Mouse (Mus musculus): Measurements from ENCODE around the gene Cdkl4.
"Not testable (repeated sequence)": the region's sequence is repeated elsewhere in the genome, so short reads cannot be mapped to it uniquely, and the experiment has no call there.

Cdkl4 gene

DNA sequence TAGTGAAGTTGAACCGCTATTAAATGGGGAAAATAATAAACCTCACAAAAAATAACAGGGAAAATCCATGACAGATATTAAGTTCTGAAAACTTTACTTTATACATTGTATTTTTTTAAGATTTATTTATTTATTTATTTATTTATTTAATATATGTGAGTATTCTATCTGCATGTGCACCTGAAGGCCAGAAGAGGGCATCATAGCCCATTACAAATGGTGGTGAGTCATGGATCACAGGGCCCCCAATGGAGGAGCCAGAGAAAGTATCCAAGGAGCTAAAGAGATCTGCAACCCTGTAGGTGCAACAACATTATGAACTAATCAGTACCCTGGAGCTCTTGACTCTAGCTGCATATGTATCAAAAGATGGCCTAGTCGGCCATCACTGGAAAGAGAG is 7.9 kb downstream of the Cdkl4 start:
- in situ Hi-C loops (cut with MboI; ENCODE audit: low pct_unique_long_range_greater_than_20kb in 1 of 2, low sequenced_read_pairs in 2 of 2, unreplicated experiment in 1 of 2), result not testable (repeated sequence)

DNA sequence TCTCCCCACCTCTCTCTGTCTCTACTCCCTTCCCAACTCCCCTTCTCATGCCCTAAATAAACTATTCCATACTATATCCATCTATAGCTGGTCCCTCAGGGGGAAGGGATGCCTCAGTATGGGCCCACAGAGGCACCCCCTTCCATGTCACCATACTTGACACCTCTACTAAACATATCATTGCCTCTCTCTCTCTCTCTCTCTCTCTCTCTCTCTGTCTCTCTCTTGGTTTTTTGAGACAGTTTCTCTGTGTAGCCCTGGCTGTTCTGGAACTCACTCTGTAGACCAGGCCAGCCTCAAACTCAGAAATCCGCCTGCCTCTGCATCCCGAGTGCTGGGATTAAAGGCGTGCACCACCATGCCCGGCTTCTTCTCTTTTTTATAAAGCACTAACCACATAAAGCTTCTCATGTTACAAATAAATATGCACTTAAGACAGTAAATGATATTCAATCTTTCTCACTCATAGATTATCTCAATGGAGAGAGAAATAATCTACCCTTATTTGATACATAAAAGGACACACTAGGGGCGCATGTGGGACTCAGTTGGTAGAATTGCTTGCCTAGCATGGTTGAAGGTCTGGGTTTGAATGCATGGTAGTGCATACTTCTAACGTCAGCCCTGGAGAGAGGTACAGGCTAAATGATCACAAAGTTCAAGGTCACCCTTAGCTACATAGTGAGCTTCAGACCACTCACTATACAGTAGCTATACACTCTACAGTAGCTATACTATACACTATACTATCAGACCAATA is 8.6 kb downstream of the Cdkl4 start:
- in situ Hi-C loops (cut with MboI; ENCODE audit: low pct_unique_long_range_greater_than_20kb in 1 of 2, low sequenced_read_pairs in 2 of 2, unreplicated experiment in 1 of 2), result no loop called here

DNA sequence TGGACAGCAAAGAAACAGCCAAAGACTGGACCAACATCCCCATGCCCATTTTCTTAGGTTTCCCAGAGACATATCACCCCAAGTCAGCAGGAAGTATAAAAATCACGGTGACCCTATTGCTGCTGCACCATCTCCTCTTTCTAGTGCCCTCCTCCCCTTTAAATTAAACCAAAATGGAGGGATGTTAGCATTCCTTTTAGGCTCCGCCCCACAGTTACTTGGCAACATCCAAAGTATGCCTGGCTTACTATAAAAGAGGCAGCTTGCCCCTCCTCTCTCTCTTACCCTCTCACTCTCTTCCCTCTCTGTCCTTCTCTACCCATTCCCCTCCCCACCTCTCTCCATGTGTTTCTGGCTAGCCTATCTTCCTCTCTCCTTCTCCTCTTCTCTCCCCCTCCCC is 9.2 kb downstream of the Cdkl4 start:
- in situ Hi-C loops (cut with MboI; ENCODE audit: low pct_unique_long_range_greater_than_20kb in 1 of 2, low sequenced_read_pairs in 2 of 2, unreplicated experiment in 1 of 2), result no loop called here

DNA sequence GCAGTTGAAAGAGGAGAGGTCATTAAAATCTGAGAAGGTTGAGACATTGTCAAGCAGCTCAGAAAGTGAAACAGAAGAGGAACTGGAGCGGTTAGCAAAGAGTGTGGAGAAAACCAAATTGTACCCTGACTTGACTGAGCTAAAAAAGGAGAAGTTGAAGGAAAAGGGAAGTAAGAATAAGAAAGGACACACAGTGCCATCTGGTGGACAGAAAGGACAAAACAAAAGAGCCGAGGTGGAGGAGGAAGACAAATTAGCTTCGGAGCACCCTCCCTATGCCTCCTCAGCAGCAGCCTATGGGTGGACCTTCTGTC is 13.0 kb downstream of the Cdkl4 start:
- in situ Hi-C loops (cut with MboI; ENCODE audit: low pct_unique_long_range_greater_than_20kb in 1 of 2, low sequenced_read_pairs in 2 of 2, unreplicated experiment in 1 of 2), result no loop called here

DNA sequence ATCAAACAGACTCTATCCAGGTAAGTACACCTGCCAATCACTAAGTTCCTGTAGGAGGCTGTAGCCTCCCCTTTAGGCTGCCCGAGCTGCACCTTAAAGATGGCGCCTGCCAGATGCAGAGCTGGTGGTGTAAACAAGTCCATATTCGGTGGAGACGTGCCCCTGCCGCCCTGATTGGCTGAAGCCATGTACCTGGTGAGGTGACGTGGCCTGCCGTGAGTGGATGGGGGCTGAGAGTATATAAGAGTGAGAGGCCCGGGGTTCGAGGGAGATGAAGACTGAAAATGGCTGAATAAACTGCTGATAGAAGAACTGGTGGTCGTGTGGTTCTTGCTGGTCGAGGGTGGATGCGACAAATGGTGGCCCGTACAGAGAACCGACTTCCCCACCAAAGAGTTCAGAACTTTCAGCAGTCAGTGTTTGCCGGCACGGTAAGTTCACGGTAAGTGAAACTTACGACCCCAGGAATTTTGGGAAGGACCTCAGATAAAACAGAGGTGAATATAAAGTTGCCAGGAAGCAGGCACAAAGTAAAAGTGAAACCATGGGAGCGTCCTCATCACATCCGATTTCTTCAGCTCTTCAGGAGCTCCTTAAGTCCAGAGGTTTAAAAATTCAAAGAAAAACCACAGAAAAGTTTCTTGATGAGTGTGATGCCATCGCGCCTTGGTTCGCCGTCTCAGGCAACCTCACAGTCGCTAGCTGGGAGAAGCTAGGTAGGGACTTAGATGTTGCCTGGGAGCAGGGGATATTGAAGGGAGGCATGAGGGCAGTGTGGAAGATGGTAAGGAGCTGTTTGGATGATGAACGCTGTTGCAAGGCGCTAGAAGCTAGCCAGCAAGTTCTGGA is 13.6 kb downstream of the Cdkl4 start:
- in situ Hi-C loops (cut with MboI; ENCODE audit: low pct_unique_long_range_greater_than_20kb in 1 of 2, low sequenced_read_pairs in 2 of 2, unreplicated experiment in 1 of 2), result not testable (repeated sequence)

DNA sequence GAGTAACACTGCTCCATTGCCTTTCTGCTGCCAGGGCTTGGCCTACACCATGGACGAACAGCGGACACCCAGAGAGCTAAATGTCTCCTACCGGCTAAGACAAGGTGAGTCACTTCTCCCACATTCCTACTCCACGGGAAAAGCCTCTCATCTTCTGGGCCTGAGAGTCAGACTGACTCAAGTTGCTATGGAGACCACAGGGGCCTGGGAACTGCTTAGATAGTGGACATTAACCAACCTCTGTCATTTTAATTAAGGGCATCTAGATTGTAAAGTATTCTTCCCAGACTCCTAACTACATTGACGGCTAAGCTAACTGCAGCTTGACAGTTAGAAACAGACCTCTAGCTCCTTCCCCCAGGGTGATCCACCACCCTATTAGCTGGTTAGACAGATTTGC is 14.8 kb downstream of the Cdkl4 start:
- in situ Hi-C loops (cut with MboI; ENCODE audit: low pct_unique_long_range_greater_than_20kb in 1 of 2, low sequenced_read_pairs in 2 of 2, unreplicated experiment in 1 of 2), result no loop called here

DNA sequence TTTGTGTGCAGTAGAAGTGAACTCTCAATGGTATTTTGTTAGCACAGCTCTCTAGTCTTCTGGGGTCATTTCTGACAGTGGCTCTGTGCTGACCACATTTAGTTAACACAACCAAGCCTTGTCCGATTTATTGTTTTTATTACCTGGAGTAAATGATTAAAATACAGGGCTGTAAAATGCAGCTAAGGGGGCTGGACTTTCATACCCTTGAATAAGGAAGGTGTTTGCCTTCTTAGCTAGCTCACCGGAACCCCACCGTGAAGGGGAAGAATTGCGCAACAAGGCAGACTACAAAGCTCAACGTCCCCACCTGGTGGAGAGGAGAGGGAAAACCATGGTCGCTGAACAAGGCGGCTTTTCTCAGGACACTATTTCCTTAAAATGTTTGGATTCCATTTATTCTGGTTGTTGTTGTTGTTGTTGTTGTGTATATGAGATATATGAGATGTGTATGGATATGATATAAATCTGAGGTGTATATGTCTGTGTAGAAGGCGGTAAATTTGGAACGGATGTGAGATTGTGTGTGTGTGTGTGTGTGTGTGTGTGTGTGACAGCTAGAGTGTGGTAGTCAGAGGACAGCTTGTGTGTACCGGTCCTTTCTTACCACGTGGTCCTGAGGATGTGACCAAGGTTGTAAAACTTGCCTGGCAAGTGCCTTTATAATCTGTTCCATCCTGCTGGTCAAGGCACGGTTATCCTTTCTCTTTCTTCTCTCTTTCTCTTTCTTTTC is 16.8 kb downstream of the Cdkl4 start:
- in situ Hi-C loops (cut with MboI; ENCODE audit: low pct_unique_long_range_greater_than_20kb in 1 of 2, low sequenced_read_pairs in 2 of 2, unreplicated experiment in 1 of 2), result no loop called here

DNA sequence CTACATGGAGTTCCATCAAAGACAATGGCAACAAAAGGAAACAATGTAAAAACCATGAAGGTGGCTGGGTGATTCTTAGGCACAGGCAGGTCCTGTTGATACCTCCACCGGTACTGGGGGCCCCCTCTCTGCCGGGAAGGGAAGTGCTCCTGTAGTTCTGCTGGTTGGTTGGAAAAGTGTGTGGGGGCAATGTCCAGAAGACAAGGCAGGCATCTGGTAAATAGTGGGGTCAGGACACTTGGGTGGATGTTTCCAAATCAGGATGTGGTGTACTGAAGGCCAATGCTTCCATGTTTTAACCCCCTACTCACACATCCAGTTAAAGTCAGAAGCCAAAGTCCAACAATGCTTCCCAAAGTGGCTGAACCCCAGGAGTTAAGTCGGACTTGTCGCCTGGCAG is 17.9 kb downstream of the Cdkl4 start:
- in situ Hi-C loops (cut with MboI; ENCODE audit: low pct_unique_long_range_greater_than_20kb in 1 of 2, low sequenced_read_pairs in 2 of 2, unreplicated experiment in 1 of 2), result loop anchor here (5.0 to 10.0 kb wide), 3 partner anchors 77 to 195 kb away; partner anchors contain the start of gene Sos1 (in 1 of the 2)

DNA sequence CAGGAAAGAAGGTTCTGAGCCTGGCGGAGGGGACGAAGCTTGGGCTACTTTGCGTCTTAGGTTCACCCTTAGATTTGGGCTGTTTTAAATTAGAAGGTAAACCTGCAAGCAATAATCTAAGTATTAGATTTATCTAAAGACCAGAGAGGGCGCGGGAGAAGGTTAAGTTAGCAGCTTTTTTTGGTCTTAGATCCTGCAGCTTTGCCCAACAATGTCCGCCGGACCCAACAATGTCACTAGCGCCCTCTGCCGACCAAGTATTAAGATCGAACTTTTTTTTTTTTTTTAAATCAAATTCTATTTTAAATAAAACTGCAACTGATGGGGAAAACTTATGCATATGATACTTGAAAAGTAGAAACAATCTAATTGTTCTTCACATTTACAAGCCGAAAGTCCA is 18.6 kb downstream of the Cdkl4 start:
- in situ Hi-C loops (cut with MboI; ENCODE audit: low pct_unique_long_range_greater_than_20kb in 1 of 2, low sequenced_read_pairs in 2 of 2, unreplicated experiment in 1 of 2), result loop anchor here (5.0 to 10.0 kb wide), 3 partner anchors 77 to 194 kb away; partner anchors contain the start of gene Sos1 (in 1 of the 2)

DNA sequence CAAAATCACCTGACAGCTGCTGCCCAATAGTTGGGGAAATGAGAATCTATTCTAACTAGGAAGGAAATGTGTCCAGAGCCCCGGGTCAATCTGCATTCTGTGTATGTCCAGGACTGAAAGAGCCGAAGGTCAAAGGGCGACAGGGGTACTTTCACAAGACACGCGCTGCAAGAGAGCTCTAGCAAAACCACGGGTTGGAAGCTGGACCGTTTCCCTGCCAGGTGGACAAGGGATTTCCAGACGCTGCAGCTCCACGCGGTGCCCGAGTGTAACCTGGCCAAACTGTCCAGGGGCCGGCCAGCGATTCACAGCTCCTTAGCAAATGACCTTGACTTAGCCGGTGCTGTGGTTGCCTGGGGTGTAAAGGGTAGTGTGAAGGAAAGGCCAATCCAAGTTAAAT is 19.0 kb downstream of the Cdkl4 start:
- in situ Hi-C loops (cut with MboI; ENCODE audit: low pct_unique_long_range_greater_than_20kb in 1 of 2, low sequenced_read_pairs in 2 of 2, unreplicated experiment in 1 of 2), result loop anchor here (5.0 to 10.0 kb wide), 3 partner anchors 76 to 194 kb away; partner anchors contain the start of gene Sos1 (in 1 of the 2)

DNA sequence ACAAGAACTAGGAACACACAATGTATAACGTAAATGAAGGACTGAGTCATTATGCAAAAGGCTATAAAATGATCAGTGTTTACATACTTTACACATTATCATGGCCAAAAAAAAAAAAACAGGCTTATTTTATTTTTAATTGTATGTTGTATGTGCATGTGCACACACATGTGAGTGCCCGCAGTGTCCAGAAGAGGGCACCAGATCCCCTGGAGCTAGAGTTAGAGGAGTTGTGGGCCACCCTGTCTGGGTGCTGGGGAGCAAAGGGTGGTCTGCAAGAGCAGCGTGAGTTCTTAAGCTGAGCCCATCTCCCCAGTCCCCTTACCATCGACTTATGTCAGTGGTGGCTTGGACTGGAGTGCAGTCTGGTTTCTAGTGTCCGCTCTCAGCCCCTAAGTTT is 20.2 kb downstream of the Cdkl4 start:
- in situ Hi-C loops (cut with MboI; ENCODE audit: low pct_unique_long_range_greater_than_20kb in 1 of 2, low sequenced_read_pairs in 2 of 2, unreplicated experiment in 1 of 2), result loop anchor here (5.0 to 10.0 kb wide), 3 partner anchors 75 to 193 kb away; partner anchors contain the start of gene Sos1 (in 1 of the 2)

DNA sequence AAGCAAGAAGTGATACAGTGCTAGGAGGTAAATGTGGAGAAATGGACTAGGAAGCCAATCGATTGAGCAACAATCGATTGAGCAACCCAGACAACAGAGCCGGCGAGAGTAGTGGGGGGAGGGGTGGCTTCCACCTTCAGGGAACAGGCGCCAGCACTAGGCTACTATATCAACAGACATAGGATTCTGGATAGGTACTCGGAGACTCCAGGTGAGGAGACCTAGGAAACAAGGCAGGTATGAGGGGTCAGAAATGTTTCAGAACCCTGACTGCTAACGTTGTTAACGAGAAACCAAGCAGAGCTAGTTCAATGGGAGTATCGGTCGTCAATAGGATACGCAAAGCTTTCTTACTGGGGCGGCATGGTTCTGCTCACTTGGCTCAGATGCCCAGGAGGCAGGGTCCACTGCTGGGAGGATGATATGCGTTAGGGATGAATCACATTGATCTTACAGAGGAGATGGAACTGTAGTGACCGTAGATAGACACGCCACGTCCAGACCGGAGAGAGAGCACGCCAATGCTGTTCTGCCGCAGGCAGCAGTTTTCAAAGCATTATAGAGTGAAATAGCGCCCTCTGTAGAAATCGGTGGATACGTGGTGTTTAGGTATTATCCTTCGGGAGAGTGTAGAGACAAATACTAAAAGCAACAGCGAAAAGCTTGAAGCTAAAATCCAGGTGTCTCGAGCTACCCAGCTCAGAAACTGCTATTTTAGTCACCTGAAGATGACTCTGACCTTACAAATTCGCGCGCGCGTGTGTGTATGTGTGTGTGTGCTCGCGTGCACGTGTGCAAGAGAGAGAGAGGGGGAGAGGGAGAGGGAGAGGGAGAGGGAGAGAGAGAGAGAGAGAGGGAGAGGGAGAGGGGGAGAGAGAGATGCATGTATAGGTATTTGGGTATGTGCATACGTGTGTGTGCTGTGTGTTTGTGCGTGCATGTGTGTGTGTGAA is 24.0 kb downstream of the Cdkl4 start:
- in situ Hi-C loops (cut with MboI; ENCODE audit: low pct_unique_long_range_greater_than_20kb in 1 of 2, low sequenced_read_pairs in 2 of 2, unreplicated experiment in 1 of 2), result loop anchor here in 1 of 2 experiments (10.0 kb wide), 1 partner anchor 189 kb away; no protein-coding TSS in a partner anchor

DNA sequence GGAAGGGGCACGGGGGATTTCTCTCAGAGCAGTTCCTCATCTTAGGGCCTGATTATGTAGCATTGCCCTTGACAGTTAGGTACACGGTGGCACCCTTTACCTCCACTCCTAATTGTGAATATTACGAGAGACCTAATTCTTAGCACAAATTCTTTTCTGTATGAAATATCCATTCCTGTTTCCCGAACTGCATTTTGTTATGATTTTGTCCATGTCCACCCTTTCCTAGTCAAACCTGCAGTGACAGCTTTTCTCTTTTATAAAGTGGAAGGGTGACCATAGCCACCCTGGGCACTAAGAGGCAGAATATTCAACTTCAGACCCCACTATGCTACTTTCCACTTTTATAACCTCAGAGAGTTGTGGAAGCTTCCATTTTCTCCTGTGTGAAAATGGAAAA is 25.0 kb downstream of the Cdkl4 start:
- in situ Hi-C loops (cut with MboI; ENCODE audit: low pct_unique_long_range_greater_than_20kb in 1 of 2, low sequenced_read_pairs in 2 of 2, unreplicated experiment in 1 of 2), result loop anchor here in 1 of 2 experiments (10.0 kb wide), 1 partner anchor 188 kb away; no protein-coding TSS in a partner anchor

DNA sequence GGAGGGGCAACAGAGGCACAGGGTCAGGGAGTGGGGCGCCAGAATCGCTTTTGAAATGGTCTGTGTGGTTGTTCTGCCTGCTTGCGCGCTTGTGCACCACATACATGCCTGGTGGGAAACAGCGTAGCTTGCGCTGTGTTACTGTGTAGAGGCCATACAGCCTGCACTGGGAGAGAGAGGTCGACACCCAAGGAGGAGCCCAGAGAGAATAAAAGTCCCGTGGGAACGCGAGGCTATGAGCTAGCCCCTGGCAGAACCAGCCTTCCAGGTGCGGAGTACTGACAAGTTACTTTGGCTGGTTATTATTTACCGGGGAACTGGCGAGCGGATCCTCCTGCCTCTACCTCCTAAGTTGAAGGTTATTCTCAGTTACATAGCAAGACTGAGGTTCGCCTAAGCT is 26.6 kb downstream of the Cdkl4 start:
- in situ Hi-C loops (cut with MboI; ENCODE audit: low pct_unique_long_range_greater_than_20kb in 1 of 2, low sequenced_read_pairs in 2 of 2, unreplicated experiment in 1 of 2), result loop anchor here in 1 of 2 experiments (10.0 kb wide), 1 partner anchor 186 kb away; no protein-coding TSS in a partner anchor

DNA sequence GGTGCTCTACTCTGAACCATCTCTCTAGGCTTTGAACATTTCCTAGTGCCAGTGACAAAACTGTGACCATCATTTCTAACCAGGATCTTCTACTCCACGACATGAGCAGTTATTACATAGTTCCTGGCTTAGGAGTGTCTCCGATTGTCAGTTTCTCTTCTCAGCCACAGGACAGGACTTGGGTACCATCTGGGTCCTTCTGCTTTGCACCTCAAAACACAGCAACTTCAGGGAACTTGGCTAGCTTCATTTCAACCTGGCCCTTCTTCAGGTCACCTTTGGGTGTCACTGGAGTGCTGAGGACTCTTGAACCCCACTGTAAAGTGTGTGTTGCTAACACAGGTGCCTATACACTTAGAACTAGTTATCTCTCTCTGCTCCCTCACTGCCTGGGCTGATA is 30.8 kb downstream of the Cdkl4 start:
- in situ Hi-C loops (cut with MboI; ENCODE audit: low pct_unique_long_range_greater_than_20kb in 1 of 2, low sequenced_read_pairs in 2 of 2, unreplicated experiment in 1 of 2), result no loop called here

DNA sequence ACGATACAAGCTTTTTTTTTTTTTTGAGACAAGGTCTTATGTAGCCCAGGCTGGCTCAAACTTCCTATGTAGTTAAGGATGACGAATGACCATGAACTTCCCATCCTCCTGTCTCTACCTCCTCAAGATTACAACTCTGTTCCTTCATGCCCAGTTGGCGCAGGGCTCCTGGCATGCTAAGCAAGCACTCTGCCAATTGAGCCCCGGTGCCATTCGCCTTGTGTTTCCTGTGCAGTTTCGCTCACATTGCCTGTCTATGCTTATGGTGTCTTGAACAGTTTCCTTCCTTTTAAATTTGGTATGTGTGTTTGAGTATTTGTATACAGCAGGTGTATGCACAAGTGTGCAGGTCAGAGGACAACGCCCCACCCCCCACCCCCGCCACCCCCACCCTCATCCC is 31.4 kb downstream of the Cdkl4 start:
- in situ Hi-C loops (cut with MboI; ENCODE audit: low pct_unique_long_range_greater_than_20kb in 1 of 2, low sequenced_read_pairs in 2 of 2, unreplicated experiment in 1 of 2), result no loop called here

DNA sequence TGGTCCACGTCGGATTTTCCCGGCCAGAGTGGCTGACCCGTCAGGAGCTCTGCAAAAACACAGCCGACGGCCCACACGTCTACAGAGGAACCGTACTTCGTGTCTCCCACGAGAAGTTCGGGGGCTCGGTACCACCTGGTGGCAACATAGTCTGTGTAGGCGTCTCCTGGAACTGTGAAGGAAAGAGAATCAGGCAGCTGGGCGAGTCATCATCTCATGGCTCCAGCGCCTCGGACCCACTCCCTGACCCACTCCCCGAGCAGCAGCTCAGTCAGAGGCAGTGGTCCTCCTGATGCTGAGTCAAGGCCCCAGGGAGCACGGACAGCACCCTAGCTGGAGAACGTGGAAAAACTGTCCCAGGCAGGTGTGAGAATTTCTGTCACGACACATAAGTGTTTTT is 34.0 kb downstream of the Cdkl4 start:
- in situ Hi-C loops (cut with MboI; ENCODE audit: low pct_unique_long_range_greater_than_20kb in 1 of 2, low sequenced_read_pairs in 2 of 2, unreplicated experiment in 1 of 2), result no loop called here

DNA sequence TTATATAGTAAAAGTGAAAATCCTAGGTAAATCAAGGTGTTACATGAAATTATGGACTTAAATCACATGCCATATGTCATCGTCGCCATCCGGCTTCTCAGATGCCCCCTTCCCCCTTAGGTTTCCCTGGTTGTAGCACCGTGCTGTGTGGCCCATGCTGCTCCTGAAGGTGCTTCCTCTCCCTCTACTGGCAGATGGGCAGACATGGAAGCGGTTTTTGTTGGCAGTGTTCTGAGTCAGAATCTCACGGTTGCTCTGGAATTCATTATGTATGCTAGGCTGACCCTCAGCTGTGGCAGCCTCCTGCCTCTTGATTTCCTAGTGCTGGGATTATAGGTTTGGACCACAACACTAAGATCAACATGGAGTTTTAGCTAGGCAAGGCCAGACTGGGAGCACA is 40.5 kb downstream of the Cdkl4 start:
- in situ Hi-C loops (cut with MboI; ENCODE audit: low pct_unique_long_range_greater_than_20kb in 1 of 2, low sequenced_read_pairs in 2 of 2, unreplicated experiment in 1 of 2), result no loop called here

All from mouse embryonic stem cell (cell line).